Mouse (Mus musculus): ENCODE results near the gene Speer4f2.

- TF ChIP-seq E2F4 (IDR thresholded peaks at IDR 0.05; ENCODE audit: insufficient read depth) (no peak), POLR2A (IDR thresholded peaks at IDR 0.05; ENCODE audit: insufficient read length, low read depth) (no peak), REST (IDR thresholded peaks at IDR 0.05; ENCODE audit: insufficient read depth, insufficient read length) (no peak)
These were observed 30.6 kb downstream of the Speer4f2 start for GRCm38 (mm10) chr5:17403584-17403983.
